Mouse (Mus musculus): ENCODE results near the gene Tet2. TPM values are rescaled to one million over a fixed set of nuclear protein-coding genes. Genes with fewer than 3 reads are reported as not detected.

Tet2 gene
- polyA plus RNA-seq, 1 experiment from 2014 or later: 17.8 TPM

GRCm38 (mm10) chr3:133515204-133515969 lies 29.6 kb downstream of the Tet2 start:
- no peak for ATAC-seq (ENCODE audit: borderline replicate concordance, extremely low read depth, low FRiP score, low TSS enrichment)
- Histone ChIP-seq H3K4me1 (peaks cover 15% of the 10 kb centered on the region), H3K4me2 (no peak overlapping the region), H3K4me3 (no peak overlapping the region), H3K27me3 (no peaks in the 10 kb centered on the region), H3K9ac (no peak overlapping the region), H3K27ac (no peak overlapping the region), H3K36me3 (peaks cover 22% of the 10 kb centered on the region; the same call in 1 of the 2 replicates), H3K9me3 (no peaks in the 10 kb centered on the region)
- WGBS: 93% methylated on average over 8 of the region's 8 CpGs

GRCm38 (mm10) chr3:133514290-133514689 lies 30.6 kb downstream of the Tet2 start:
- Histone ChIP-seq H3K9ac (no peak overlapping the region), H3K27ac (no peak overlapping the region), H3K4me2 (no peak overlapping the region), H3K4me3 (no peak overlapping the region), H3K27me3 (no peaks in the 10 kb centered on the region), H3K9me3 (no peaks in the 10 kb centered on the region), H3K4me1 (peaks cover 15% of the 10 kb centered on the region), H3K36me3 (peaks cover 22% of the 10 kb centered on the region; the same call in 1 of the 2 replicates)
- no peak for ATAC-seq (ENCODE audit: borderline replicate concordance, extremely low read depth, low FRiP score, low TSS enrichment)
- 90% methylated on average over 12 of the region's 12 CpGs for WGBS

- Histone ChIP-seq H3K27ac (no peak overlapping the region), H3K4me2 (no peak overlapping the region), H3K36me3 (peaks cover 22% of the 10 kb centered on the region; the same call in 1 of the 2 replicates), H3K4me1 (peaks cover 15% of the 10 kb centered on the region), H3K27me3 (no peaks in the 10 kb centered on the region), H3K9me3 (no peaks in the 10 kb centered on the region), H3K9ac (no peak overlapping the region), H3K4me3 (no peak overlapping the region)
- WGBS: 82% methylated on average over 7 of the region's 7 CpGs
- no peak for ATAC-seq (ENCODE audit: borderline replicate concordance, extremely low read depth, low FRiP score, low TSS enrichment)
These were observed 31.5 kb downstream of the Tet2 start for GRCm38 (mm10) chr3:133513475-133513874.

GRCm38 (mm10) chr3:133510368-133510767 lies 34.6 kb downstream of the Tet2 start:
- no peaks in the 10 kb centered on the region for H3K4me1 ChIP-seq
- no peak overlapping the region for H3K9ac ChIP-seq
- ATAC-seq (ENCODE audit: borderline replicate concordance, extremely low read depth, low FRiP score, low TSS enrichment): no peak
- no peaks in the 10 kb centered on the region for H3K9me3 ChIP-seq
- H3K27me3 ChIP-seq: no peaks in the 10 kb centered on the region
- H3K4me3 ChIP-seq: no peak overlapping the region
- 76% methylated on average over 4 of the region's 4 CpGs for WGBS
- H3K36me3 ChIP-seq: peaks cover 25% of the 10 kb centered on the region; the same call in 1 of the 2 replicates
- no peak overlapping the region for H3K27ac ChIP-seq
- no peak overlapping the region for H3K4me2 ChIP-seq

GRCm38 (mm10) chr3:133509796-133510195 lies 35.1 kb downstream of the Tet2 start:
- WGBS: 85% methylated on average over 2 of the region's 2 CpGs
- H3K4me1 ChIP-seq: no peaks in the 10 kb centered on the region
- no peak overlapping the region for H3K9ac ChIP-seq
- no peak overlapping the region for H3K4me2 ChIP-seq
- H3K9me3 ChIP-seq: no peaks in the 10 kb centered on the region
- ATAC-seq (ENCODE audit: borderline replicate concordance, extremely low read depth, low FRiP score, low TSS enrichment): no peak
- H3K4me3 ChIP-seq: no peak overlapping the region
- peaks cover 25% of the 10 kb centered on the region; the same call in 1 of the 2 replicates for H3K36me3 ChIP-seq
- H3K27me3 ChIP-seq: no peaks in the 10 kb centered on the region
- H3K27ac ChIP-seq: no peak overlapping the region

GRCm38 (mm10) chr3:133508881-133509280 lies 36.1 kb downstream of the Tet2 start:
- ATAC-seq (ENCODE audit: borderline replicate concordance, extremely low read depth, low FRiP score, low TSS enrichment): no peak
- H3K4me1 ChIP-seq: no peaks in the 10 kb centered on the region
- H3K27me3 ChIP-seq: no peaks in the 10 kb centered on the region
- peaks cover 16% of the 10 kb centered on the region; the same call in 1 of the 2 replicates for H3K36me3 ChIP-seq
- no peak overlapping the region for H3K4me3 ChIP-seq
- H3K9ac ChIP-seq: no peak overlapping the region
- no peak overlapping the region for H3K27ac ChIP-seq
- no peaks in the 10 kb centered on the region for H3K9me3 ChIP-seq
- 96% methylated on average over 3 of the region's 3 CpGs for WGBS
- H3K4me2 ChIP-seq: no peak overlapping the region

- Histone ChIP-seq H3K27ac (no peak overlapping the region), H3K9me3 (no peaks in the 10 kb centered on the region), H3K4me1 (no peaks in the 10 kb centered on the region), H3K4me3 (no peak overlapping the region), H3K9ac (no peak overlapping the region), H3K36me3 (peaks cover 5% of the 10 kb centered on the region; the same call in 1 of the 2 replicates), H3K4me2 (no peak overlapping the region), H3K27me3 (no peaks in the 10 kb centered on the region)
- 80% methylated on average over 9 of the region's 9 CpGs for WGBS
- no peak for ATAC-seq (ENCODE audit: borderline replicate concordance, extremely low read depth, low FRiP score, low TSS enrichment)
These were observed 38.5 kb downstream of the Tet2 start for GRCm38 (mm10) chr3:133506289-133506954.

- H3K4me2 ChIP-seq: no peak overlapping the region
- ATAC-seq (ENCODE audit: borderline replicate concordance, extremely low read depth, low FRiP score, low TSS enrichment): no peak
- H3K4me1 ChIP-seq: 0 out of 2 replicates have a peak, but pooled peaks cover 3% of the 10 kb centered on the region
- no peaks in the 10 kb centered on the region for H3K27me3 ChIP-seq
- H3K27ac ChIP-seq: no peak overlapping the region
- no peak overlapping the region for H3K9ac ChIP-seq
- no peaks in the 10 kb centered on the region for H3K36me3 ChIP-seq
- 0 out of 2 replicates have a peak, but pooled peaks cover 4% of the 10 kb centered on the region for H3K9me3 ChIP-seq
- no peak overlapping the region for H3K4me3 ChIP-seq
- WGBS: 80% methylated on average over 7 of the region's 7 CpGs
These were observed 48.0 kb downstream of the Tet2 start for GRCm38 (mm10) chr3:133496953-133497352.

- 67% methylated on average over 2 of the region's 2 CpGs for WGBS
- Histone ChIP-seq H3K36me3 (peaks cover 21% of the 10 kb centered on the region), H3K9me3 (0 out of 2 replicates have a peak, but pooled peaks cover 4% of the 10 kb centered on the region), H3K9ac (no peak overlapping the region), H3K4me2 (no peak overlapping the region), H3K27me3 (no peaks in the 10 kb centered on the region), H3K4me1 (no peaks in the 10 kb centered on the region), H3K27ac (no peak overlapping the region), H3K4me3 (no peak overlapping the region)
- no peak for ATAC-seq (ENCODE audit: borderline replicate concordance, extremely low read depth, low FRiP score, low TSS enrichment)
These were observed 53.6 kb downstream of the Tet2 start for GRCm38 (mm10) chr3:133491370-133491769.

- Histone ChIP-seq H3K27ac (no peak overlapping the region), H3K4me1 (no peaks in the 10 kb centered on the region), H3K27me3 (no peaks in the 10 kb centered on the region), H3K9me3 (no peaks in the 10 kb centered on the region), H3K9ac (no peak overlapping the region), H3K36me3 (peaks cover 32% of the 10 kb centered on the region), H3K4me2 (no peak overlapping the region), H3K4me3 (no peak overlapping the region)
- no peak for ATAC-seq (ENCODE audit: borderline replicate concordance, extremely low read depth, low FRiP score, low TSS enrichment)
- WGBS: 79% methylated on average over 13 of the region's 13 CpGs
These were observed 56.8 kb downstream of the Tet2 start for GRCm38 (mm10) chr3:133488022-133488725.

- WGBS: 93% methylated on average over 1 of the region's 1 CpGs
- ATAC-seq (ENCODE audit: borderline replicate concordance, extremely low read depth, low FRiP score, low TSS enrichment): no peak
- Histone ChIP-seq H3K27me3 (no peaks in the 10 kb centered on the region), H3K4me3 (no peak overlapping the region), H3K36me3 (peaks cover 50% of the 10 kb centered on the region), H3K9me3 (no peaks in the 10 kb centered on the region), H3K4me1 (no peaks in the 10 kb centered on the region), H3K9ac (no peak overlapping the region), H3K27ac (no peak overlapping the region), H3K4me2 (no peak overlapping the region)
These were observed 62.1 kb downstream of the Tet2 start for GRCm38 (mm10) chr3:133482887-133483286.

All from lung, embryonic 15.5 days (tissue).